Mouse (Mus musculus): ENCODE measurements around the gene Stac. TPM values are rescaled to one million over a fixed set of nuclear protein-coding genes. Genes with fewer than 3 reads are reported as not detected.
A peak's percentile ranks its signal among the peaks of the same experiment; 100 is the strongest.

Stac gene
- polyA plus RNA-seq, 1 experiment from 2014 or later, result 1.1 TPM

- no peak overlapping the region for H3K27ac ChIP-seq
- peaks cover 7% of the 10 kb centered on the region; the same call in 1 of the 2 replicates for H3K27me3 ChIP-seq (ENCODE audit: insufficient read depth, poor library complexity, severe bottlenecking)
- no peaks in the 10 kb centered on the region for H3K9me3 ChIP-seq
- H3K36me3 ChIP-seq, result no peaks in the 10 kb centered on the region
- DNase-seq (ENCODE audit: low spot score), result no peak
- no peaks in the 10 kb centered on the region for H3K4me1 ChIP-seq
- H3K4me3 ChIP-seq, result no peak overlapping the region
- 33% methylated on average over 4 of the region's 4 CpGs for WGBS
These were observed 114.3 kb downstream of the Stac start for GRCm38 (mm10) chr9:111575889-111576288.

- Histone ChIP-seq H3K27me3 (ENCODE audit: insufficient read depth, poor library complexity, severe bottlenecking) (peaks cover 7% of the 10 kb centered on the region; the same call in 1 of the 2 replicates), H3K9me3 (no peaks in the 10 kb centered on the region), H3K4me1 (no peaks in the 10 kb centered on the region), H3K27ac (no peak overlapping the region), H3K4me3 (no peak overlapping the region), H3K36me3 (no peaks in the 10 kb centered on the region)
- 81% methylated on average over 5 of the region's 5 CpGs for WGBS
- DNase-seq (ENCODE audit: low spot score), result no peak
These were observed 116.3 kb downstream of the Stac start for GRCm38 (mm10) chr9:111573836-111574235.

DNA sequence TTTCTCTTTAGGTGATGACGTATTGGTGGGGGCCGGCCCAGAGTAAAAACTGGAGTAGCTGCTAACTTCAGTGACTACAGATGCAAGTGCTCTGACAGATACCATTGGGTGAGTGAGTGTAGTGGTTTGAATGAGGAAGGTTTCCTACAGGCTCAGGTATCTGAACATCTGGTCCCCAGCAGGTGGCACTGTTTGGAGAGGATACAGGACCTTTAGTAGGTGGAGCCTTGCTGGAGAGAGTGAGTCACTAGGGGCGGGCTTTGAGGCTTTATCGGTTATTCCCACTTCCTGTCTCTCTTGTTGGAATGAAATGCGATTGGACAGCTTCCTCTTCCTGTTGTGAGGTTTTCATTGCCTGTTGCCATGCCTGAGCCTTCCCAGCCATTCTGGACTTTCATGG, 118.5 kb downstream of the Stac start:
- no peaks in the 10 kb centered on the region for H3K4me1 ChIP-seq
- H3K36me3 ChIP-seq, result no peaks in the 10 kb centered on the region
- 68% methylated on average over 5 of the region's 5 CpGs for WGBS
- H3K9me3 ChIP-seq, result no peaks in the 10 kb centered on the region
- no peak overlapping the region for H3K27ac ChIP-seq
- no peak for DNase-seq (ENCODE audit: low spot score)
- H3K4me3 ChIP-seq, result no peak overlapping the region
- peaks cover 7% of the 10 kb centered on the region; the same call in 1 of the 2 replicates for H3K27me3 ChIP-seq (ENCODE audit: insufficient read depth, poor library complexity, severe bottlenecking)

DNA sequence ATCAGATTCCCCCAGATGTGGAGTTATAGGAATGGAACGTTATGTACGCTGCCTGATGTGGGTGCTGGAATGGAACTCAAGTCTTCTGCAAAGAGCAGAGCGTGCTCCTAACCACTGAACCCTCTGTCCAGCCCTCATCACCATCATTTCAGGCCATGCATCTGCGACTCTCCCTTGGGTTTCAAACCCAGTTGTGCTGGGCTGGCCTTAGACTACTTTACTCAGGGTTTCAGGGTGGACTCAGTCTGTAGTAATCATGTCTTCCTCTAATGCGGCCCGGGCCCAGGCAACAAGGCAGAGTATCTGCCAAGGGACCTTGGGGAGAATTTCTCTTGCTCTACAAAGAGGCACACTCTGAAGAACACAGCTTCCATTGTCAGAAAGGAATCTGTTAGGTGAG, 126.0 kb downstream of the Stac start:
- no peaks in the 10 kb centered on the region for H3K27me3 ChIP-seq (ENCODE audit: insufficient read depth, poor library complexity, severe bottlenecking)
- WGBS, result 89% methylated on average over 6 of the region's 6 CpGs
- DNase-seq (ENCODE audit: low spot score), result no peak
- peaks cover 12% of the 10 kb centered on the region for H3K4me1 ChIP-seq
- no peak overlapping the region for H3K27ac ChIP-seq
- no peak overlapping the region for H3K4me3 ChIP-seq
- no peaks in the 10 kb centered on the region for H3K36me3 ChIP-seq
- H3K9me3 ChIP-seq, result no peaks in the 10 kb centered on the region

DNA sequence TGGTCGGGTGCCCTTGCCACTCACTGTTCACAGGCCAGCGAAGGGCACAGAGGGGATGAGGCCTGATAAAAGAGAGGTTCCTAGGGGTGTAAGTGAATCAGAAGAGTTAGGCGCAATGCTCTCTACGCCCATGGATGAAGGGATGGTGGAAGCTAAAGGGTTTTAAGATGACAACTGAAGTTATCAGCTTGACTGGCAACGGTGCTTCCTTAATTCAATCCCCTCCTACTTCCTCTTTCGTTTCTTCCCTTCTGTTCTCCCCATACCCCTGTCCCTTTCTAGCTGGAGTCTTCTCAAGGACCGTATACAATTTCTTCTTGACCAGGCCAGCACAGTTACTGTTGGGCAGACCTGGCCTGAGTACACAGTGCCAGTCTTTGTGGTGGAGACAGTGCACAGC, 126.9 kb downstream of the Stac start:
- Histone ChIP-seq H3K4me1 (peaks cover 12% of the 10 kb centered on the region), H3K4me3 (no peak overlapping the region), H3K27me3 (ENCODE audit: insufficient read depth, poor library complexity, severe bottlenecking) (no peaks in the 10 kb centered on the region), H3K9me3 (no peaks in the 10 kb centered on the region), H3K36me3 (no peaks in the 10 kb centered on the region), H3K27ac (0 out of 2 replicates have a peak overlapping the region, but pooled peaks have one; percentile 18)
- no peak for DNase-seq (ENCODE audit: low spot score)
- WGBS, result 69% methylated on average over 7 of the region's 7 CpGs

DNA sequence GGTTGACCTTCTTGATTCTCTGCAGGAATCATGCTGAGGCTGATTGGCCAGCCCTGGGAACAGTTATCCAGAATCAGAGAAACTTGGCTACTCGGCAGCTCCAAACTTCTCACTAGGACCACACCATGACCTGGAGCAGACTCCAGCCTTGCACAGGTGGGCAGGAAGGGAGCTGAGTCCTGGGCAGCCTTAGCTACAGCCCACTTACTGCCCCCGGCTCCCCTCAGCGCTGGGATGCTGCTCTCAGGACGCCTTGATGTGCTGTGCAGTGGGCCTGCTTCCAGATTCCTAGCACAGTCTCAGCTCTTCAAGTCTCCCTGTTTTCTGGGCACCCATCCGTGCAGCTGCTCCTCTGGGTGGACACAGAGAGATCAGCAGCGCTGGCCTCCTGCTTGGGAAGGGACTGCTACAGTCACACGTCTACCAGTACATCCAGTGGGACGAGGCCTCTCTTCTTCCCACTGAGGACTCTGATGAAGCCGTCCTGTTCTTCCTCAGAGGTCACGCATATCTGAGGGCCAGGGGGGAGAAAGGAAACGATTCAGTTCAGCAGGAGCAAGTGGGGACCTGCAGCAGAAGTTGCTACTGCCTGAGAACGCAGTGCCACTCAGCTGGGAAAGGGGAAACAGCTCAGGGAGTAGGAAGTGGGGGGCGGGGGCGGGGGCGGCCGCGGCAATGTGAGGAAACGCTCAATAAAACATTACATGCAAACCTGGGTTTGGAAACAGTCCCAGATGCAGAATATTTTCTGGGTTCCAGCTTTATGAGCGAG, 127.7 kb downstream of the Stac start:
- WGBS, result 59% methylated on average over 19 of the region's 19 CpGs
- Histone ChIP-seq H3K4me1 (peaks cover 12% of the 10 kb centered on the region), H3K27ac (peak overlapping the region; percentile 18), H3K9me3 (no peaks in the 10 kb centered on the region), H3K27me3 (ENCODE audit: insufficient read depth, poor library complexity, severe bottlenecking) (no peaks in the 10 kb centered on the region), H3K36me3 (no peaks in the 10 kb centered on the region), H3K4me3 (no peak overlapping the region)
- no peak for DNase-seq (ENCODE audit: low spot score)

DNA sequence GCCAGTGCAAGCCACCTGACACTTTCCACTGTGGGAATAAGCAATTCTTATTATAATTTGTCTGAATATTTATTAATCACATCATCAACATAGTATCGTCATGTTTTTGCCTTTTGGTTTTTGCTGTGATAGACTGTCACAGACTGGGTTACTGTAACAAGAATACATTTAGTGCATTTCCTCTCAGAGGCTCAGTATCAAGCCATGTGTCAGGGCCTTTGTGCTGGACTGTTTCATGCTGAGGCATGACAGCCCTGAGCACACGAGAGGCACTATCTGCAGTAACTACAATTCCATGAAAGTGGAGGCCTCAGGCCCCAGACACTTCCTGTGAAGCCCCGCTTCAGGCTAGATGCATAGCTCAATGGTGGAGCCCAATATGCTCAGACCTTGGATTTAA, 133.4 kb downstream of the Stac start:
- DNase-seq (ENCODE audit: low spot score), result no peak
- no peaks in the 10 kb centered on the region for H3K36me3 ChIP-seq
- no peak overlapping the region for H3K4me3 ChIP-seq
- H3K27ac ChIP-seq, result no peak overlapping the region
- no peaks in the 10 kb centered on the region for H3K27me3 ChIP-seq (ENCODE audit: insufficient read depth, poor library complexity, severe bottlenecking)
- H3K9me3 ChIP-seq, result no peaks in the 10 kb centered on the region
- WGBS, result 54% methylated on average over 3 of the region's 3 CpGs
- no peaks in the 10 kb centered on the region for H3K4me1 ChIP-seq

DNA sequence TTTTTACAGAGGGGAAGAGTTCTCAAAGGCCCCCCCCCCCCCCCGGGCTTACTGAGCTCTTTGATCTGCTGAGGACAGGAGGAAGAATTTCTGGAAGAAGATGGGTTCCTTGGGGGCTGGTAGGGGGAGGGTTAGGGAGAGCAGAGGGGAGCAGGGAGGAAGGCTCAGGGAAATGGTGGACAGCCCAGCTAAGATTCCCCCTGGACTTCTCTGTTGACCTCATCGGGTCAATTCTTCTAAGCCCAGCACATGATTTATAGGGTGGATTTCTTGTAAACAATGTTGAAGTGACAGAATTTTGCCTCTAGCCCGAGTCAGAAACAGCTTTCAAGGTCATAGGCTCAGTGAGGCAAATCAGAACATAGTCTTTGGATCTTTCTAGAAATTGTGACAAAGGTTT, 137.3 kb downstream of the Stac start:
- Histone ChIP-seq H3K4me3 (no peak overlapping the region), H3K27ac (no peak overlapping the region), H3K4me1 (no peaks in the 10 kb centered on the region), H3K9me3 (no peaks in the 10 kb centered on the region), H3K36me3 (no peaks in the 10 kb centered on the region), H3K27me3 (ENCODE audit: insufficient read depth, poor library complexity, severe bottlenecking) (no peaks in the 10 kb centered on the region)
- no peak for DNase-seq (ENCODE audit: low spot score)
- 58% methylated on average over 3 of the region's 3 CpGs for WGBS

GRCm38 (mm10) chr9:111551461-111552190, 138.5 kb downstream of the Stac start:
- DNase-seq (ENCODE audit: low spot score), result no peak
- Histone ChIP-seq H3K27ac (no peak overlapping the region), H3K27me3 (ENCODE audit: insufficient read depth, poor library complexity, severe bottlenecking) (no peaks in the 10 kb centered on the region), H3K9me3 (no peaks in the 10 kb centered on the region), H3K4me3 (no peak overlapping the region), H3K4me1 (no peaks in the 10 kb centered on the region), H3K36me3 (no peaks in the 10 kb centered on the region)
- WGBS, result 61% methylated on average over 15 of the region's 15 CpGs

- no peaks in the 10 kb centered on the region for H3K27me3 ChIP-seq (ENCODE audit: insufficient read depth, poor library complexity, severe bottlenecking)
These were observed 139.2 kb downstream of the Stac start for GRCm38 (mm10) chr9:111550963-111551321.

DNA sequence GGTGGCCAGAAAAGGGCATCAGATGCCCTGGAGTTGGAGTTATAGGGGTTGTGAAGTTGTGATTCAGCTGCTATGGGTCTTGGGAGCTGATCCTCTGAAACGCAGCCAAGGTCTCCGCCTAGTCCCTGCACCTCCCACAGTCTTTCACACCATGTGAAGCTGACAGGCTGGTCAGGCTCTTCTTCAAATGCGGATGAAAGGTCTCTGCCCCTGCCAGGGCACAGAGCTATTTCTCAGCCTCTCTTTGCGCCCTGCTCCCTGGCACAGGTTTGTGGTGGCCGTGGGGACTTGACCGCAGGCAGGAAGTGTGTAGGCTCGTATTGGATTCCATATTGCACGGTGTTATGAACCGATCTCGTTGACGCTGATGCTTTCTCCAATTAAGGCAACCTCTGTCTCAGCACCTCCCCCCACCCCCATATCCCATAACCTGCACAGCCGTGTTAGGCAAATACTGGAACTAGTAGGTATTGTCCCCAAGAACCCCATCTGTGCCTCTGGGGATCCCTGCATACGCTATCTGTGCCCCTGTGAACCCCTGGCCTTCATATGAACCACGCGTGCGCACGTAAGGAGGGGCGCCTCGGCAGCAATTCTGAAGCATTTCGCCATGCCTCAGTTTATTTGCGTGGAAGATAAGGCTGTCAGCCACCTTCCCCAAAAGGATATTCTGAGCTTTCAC, 139.7 kb downstream of the Stac start:
- 81% methylated on average over 21 of the region's 21 CpGs for WGBS

More at GRCm38 (mm10) chr9:111550963-111551321, 139.2 kb downstream of the Stac start:
- Histone ChIP-seq H3K36me3 (no peaks in the 10 kb centered on the region), H3K9me3 (no peaks in the 10 kb centered on the region), H3K4me3 (no peak overlapping the region), H3K4me1 (no peaks in the 10 kb centered on the region), H3K27ac (no peak overlapping the region)
- no peak for DNase-seq (ENCODE audit: low spot score)
- WGBS, result 78% methylated on average over 8 of the region's 8 CpGs

DNA sequence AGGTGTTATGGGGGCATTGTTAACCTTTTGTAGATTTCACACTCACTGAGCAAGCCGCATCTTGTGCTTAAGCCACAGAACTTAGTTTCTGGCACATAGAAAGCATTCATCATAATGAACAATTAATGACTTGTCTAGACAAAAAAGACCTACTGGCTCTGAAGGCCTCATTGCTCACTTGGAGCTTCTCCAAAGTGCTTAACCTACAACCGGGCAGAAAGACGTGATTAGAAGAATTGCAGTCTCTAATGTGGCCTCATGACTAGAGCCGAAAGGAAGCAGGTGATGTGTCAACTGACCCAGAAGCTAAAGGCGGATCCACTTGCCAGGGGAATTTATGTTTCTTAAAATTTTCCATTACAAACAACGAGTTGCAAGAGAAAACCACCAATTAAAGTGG, 147.5 kb downstream of the Stac start:
- WGBS, result 86% methylated on average over 6 of the region's 6 CpGs

More for the DNA sequence above, 139.7 kb downstream of the Stac start:
- H3K4me3 ChIP-seq, result no peak overlapping the region
- no peaks in the 10 kb centered on the region for H3K36me3 ChIP-seq
- no peak for DNase-seq (ENCODE audit: low spot score)
- H3K27ac ChIP-seq, result 0 out of 2 replicates have a peak overlapping the region, but pooled peaks have one; percentile 5
- H3K9me3 ChIP-seq, result no peaks in the 10 kb centered on the region
- no peaks in the 10 kb centered on the region for H3K4me1 ChIP-seq
- H3K27me3 ChIP-seq (ENCODE audit: insufficient read depth, poor library complexity, severe bottlenecking), result no peaks in the 10 kb centered on the region

More for the DNA sequence above, 147.5 kb downstream of the Stac start:
- Histone ChIP-seq H3K9me3 (no peaks in the 10 kb centered on the region), H3K4me3 (no peak overlapping the region), H3K36me3 (no peaks in the 10 kb centered on the region), H3K4me1 (no peaks in the 10 kb centered on the region), H3K27me3 (ENCODE audit: insufficient read depth, poor library complexity, severe bottlenecking) (no peaks in the 10 kb centered on the region), H3K27ac (no peak overlapping the region)
- DNase-seq (ENCODE audit: low spot score), result no peak

All from heart, embryonic 10.5 days (tissue).